Mouse (Mus musculus): ENCODE measurements around the gene Gm9844.

DNA sequence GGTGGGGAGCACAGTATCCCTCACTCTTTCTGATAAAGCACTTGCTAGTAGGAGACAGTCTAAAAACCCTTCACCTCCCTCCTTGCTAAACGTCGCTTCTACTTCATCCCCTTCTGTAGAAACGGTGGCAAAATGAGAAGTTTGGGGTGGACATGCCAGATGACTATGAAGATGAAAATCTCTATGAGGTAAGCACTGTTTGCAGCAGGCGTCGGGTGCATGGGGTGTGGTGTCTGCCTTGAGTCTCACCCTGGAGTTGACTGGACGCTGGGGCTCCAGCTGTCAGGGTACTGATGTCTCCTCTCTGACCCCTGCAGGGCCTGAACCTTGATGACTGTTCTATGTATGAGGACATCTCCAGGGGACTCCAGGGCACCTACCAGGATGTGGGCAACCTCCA lies 39.1 kb downstream of the Gm9844 start:
- no peak for TF ChIP-seq POLR2A (IDR thresholded peaks at IDR 0.05; ENCODE audit: low read depth, low read length)
- no peak for TF ChIP-seq CTCF (IDR thresholded peaks at IDR 0.05; ENCODE audit: extremely low read depth, insufficient read depth, insufficient read length, insufficient replicate concordance)

Data from spleen, adult 2 months (tissue).